Mouse (Mus musculus) leukemia stem cell, adult 10-12 weeks (primary cell): ENCODE results near the gene Gm21996. TPM values are rescaled to one million over a fixed set of nuclear protein-coding genes. Genes with fewer than 3 reads are reported as not detected.

Experiments
- polyA plus RNA-seq: library from polyadenylated mRNA; stranded (reverse); fragments of >175 nt; gene quantifications from 2 replicates; pipeline ENCODE4 v1.2.3, GENCODE M21; 2012; ENCODE audit warnings: low replicate concordance

Gene Gm21996
- not detected in 2 replicates for polyA plus RNA-seq

DNA sequence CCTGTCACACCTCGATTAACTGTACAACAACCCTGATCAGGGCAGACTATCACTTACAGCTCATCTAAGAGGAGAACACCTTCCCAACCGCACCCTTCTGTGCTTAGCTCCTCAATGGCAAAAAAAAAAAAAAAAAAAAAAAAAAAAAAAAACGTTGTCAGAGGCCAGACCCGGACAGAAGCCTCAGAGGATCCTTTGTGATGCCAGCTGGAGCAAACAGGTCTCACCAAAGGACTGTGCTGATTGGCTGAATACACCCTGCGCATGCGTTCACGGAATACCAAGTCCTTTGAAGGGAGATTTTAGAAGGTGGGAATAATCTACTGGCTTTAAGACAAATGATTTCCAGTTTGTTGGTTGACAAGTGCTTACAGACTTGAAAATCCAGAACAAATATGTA lies at the start of gene Gm21996:
Gene Gm21996 (minus strand): TSS at position 101 of the 400 bp plus-strand sequence.

